Mouse (Mus musculus) heart, adult 2 months (tissue): Measurements from ENCODE around the gene Aoah.

Experiments used
- CTCF ChIP-seq: fragments of 200-600 bp; IDR thresholded peaks from 2 replicates; pipeline ENCODE4 v1.8.1; 2022; ENCODE audit warnings: antibody characterized with exemption, mild to moderate bottlenecking, moderate library complexity
- EP300 ChIP-seq: fragments of 200-500 bp; IDR thresholded peaks from 2 replicates; pipeline ENCODE4 v1.6.1; 2011; ENCODE audit warnings: low read depth, low read length, control low read depth; ENCODE audit not compliant: insufficient read depth
- POLR2A ChIP-seq: fragments of 200-500 bp; IDR thresholded peaks from 2 replicates; pipeline ENCODE4 v1.6.1; 2011; ENCODE audit warnings: mild to moderate bottlenecking, low read depth, low read length, control low read depth; ENCODE audit not compliant: insufficient read depth

GRCm38 (mm10) chr13:21005642-21006320 is 211.9 kb downstream of the Aoah start:
- TF ChIP-seq CTCF (no peak), EP300 (no peak), POLR2A (no peak)
